Mouse (Mus musculus): ENCODE data around the gene Sox4. TPM values are rescaled to one million over a fixed set of nuclear protein-coding genes. Genes with fewer than 3 reads are reported as not detected.
A peak's percentile ranks its signal among the peaks of the same experiment; 100 is the strongest.

The Sox4 gene
- total RNA-seq, 2 experiments from 2014 or later: 54.7 to 70.7 TPM

DNA sequence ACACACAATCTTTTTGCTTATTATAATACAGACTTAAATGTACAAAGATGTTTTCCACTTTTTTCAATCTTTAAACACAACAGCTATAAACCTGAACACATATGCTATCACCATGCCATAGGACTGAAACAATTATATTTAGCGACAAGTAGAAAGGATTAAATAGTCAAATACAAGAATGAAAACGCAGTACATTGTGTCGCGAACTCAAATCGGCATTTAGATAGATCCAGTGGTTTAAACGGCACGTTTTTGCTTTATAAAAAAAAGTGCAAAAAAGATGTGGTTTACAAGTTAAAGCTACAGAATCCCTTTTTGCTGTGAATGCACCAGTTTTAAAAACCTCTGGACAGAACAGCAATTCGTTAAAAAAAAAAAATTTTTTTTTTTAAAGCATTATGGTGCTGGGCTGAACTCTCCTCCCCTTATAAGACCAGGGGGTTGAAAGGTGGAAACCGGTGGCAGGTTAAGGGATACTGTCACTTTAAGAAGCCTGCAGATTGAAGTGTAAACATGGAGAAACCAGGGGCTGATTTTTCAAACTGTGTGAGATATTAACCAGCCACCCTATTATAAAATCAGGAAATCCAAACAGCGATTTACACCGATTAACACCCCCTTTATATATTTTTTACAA lies 4.1 kb downstream of the Sox4 start:
- no peak for DNase-seq (ENCODE audit: extremely low spot score in 1 of 2, low spot score in 2 of 2)
- intact Hi-C loops (cut with DNase I): loop anchor here (5.0 kb wide), 1 partner anchor 62 kb away; no protein-coding TSS in a partner anchor

DNA sequence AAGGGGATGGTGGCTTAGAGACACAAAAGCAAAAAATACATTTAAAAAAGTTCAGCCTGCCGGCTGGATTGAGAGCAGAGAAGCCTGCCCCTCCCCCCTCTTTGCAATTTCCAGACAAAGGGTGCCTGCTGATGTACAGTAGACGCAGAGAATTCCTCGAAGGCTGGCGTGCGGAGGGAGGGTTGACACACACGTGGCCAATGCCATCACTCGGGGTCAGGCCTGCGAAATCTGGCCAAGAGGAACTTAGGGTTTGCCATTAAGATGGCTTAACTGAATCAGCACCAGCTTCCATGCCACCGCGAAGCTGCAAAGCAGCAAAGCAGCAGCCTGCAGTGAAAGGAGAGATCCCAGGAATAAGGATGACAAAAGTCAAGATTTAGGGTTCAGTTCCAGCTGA lies 5.0 kb downstream of the Sox4 start:
- intact Hi-C loops (cut with DNase I): loop anchor here (5.0 kb wide), 1 partner anchor 61 kb away; no protein-coding TSS in a partner anchor
- DNase-seq (ENCODE audit: extremely low spot score in 1 of 2, low spot score in 2 of 2): peak in 1 of 2 experiments; percentile 67

DNA sequence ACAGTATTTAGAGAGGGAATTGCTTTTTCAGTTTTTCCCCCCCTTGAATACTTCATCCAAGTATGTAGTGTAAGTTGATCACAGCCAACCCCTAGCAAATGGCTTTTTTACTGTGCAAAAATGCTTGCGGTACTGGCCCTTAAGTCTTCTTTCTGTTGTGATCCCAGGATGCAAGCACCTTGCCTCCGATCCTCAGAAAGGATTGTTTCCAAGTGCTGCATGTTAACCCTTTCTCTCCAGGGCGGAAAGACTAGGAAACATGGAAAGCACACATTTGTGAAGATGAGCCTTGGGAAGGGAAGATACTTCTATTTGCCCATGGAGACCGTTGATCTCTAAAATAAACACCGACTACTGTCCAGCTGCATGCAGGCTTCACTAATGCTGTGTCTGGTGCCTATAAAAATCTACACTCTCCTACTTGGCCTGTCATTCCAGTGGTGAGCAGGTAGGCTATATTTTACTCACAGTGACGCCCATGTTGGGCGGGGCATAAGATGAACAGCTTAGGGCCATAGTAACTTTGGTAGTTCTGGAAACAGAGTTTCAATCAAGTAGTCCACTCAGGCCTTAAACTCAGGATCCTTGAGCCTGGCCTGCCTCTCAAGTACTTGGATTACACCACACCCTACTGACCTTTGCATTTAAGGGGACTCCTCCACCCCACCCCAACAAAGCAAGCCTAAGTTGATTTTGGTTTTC lies 5.6 kb downstream of the Sox4 start:
- DNase-seq (ENCODE audit: extremely low spot score in 1 of 2, low spot score in 2 of 2): no peak
- intact Hi-C loops (cut with DNase I): loop anchor here (5.0 kb wide), 1 partner anchor 61 kb away; no protein-coding TSS in a partner anchor

DNA sequence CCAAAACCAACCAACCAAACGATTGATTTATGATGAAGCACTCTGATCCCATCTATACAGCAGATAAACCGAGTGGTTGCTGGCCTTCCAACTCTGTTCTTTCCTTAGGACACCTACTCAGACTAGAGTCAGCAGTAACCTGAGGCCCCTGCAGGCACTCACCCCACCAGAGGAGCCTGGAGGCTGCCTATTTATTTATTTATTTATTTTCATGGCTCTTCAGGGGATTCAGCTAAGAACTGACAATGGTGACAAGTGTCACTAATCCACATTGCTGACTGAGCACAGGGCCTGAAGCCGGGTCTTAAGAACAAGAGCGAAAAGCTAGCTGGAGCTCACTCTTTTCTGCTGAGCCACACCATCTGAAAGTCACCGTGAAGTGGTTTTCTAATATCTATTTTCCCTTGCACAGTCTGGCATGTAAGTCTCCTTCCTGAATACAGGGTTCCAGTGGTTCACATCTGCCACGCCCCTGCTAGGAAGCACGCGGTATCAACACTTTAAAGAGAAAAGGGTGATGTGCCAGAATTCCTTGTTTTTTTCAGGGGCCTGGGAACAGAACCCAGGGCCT lies 6.9 kb downstream of the Sox4 start:
- intact Hi-C loops (cut with DNase I): loop anchor here (5.0 kb wide), 1 partner anchor 59 kb away; no protein-coding TSS in a partner anchor
- no peak for DNase-seq (ENCODE audit: extremely low spot score in 1 of 2, low spot score in 2 of 2)

DNA sequence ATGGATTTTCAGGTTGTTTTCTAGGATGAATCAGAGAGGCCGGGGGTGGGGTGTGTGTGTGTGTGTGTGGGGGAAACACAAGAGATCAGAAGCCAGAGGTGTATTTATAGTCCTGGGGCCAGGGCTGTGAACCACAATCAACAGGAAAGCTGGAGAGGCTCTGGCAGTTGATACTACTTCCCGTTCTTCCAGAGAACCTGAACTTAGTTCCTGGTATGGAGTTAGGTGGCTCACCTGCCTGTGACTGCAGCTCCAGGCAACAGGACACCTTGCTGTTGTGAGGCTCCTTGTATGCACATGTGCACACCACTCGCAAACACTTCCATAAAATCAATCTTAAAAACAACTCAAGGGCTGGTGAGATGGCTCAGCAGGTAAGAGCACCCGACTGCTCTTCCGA lies 7.8 kb downstream of the Sox4 start:
- intact Hi-C loops (cut with DNase I): loop anchor here (5.0 kb wide), 1 partner anchor 58 kb away; no protein-coding TSS in a partner anchor

DNA sequence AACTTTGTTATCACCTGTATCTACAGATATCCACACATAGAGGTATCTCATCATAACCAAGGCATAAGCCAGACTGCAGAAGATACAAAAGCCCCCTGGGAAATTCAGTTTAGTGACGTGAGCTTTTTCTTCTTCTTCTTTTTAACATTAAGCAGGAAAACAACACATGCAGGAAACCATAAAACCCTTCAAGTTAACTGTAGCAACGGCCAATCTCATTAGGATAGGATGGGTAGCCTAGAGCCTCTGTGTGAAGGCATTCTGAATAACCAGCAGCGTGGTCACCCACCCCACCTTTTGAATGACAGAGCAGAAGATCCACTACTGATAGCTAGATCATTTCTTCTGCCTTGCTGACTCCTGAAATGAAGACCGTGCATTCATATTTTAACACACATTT lies 10.6 kb downstream of the Sox4 start:
- intact Hi-C loops (cut with DNase I): no loop called here
- no peak for DNase-seq (ENCODE audit: extremely low spot score in 1 of 2, low spot score in 2 of 2)

More for the DNA sequence above, 7.8 kb downstream of the Sox4 start:
- no peak for DNase-seq (ENCODE audit: extremely low spot score in 1 of 2, low spot score in 2 of 2)

DNA sequence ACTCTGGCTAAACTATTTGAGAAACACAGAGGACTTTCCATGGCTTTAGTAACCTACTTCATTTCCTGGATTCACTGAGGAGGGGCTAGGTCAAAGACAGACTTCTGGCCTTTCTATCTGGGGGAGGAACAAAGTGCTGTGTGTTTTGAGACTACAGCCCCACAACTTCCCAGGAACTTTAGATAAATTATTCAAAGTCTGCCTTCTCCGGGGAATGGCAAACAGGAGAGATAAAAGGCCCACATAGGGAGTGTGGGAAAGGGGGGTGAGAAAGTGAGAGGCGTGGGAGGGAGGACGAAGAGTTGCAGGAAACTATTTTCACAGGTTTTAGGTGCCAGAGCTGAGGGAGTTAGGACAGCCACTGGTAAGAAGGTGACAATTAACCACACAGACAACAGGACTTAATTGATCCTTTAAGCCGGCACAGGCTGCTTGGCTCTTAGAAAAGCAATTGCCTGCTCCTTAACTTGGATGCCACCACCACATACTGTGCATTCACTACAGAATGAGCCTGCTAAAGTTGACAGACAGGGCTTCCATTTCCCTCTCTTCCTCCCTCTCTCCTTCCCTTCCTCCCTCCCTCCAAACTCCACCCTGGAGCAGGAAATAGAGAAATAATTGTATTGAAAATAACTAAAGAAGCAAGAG lies 11.4 kb downstream of the Sox4 start:
- DNase-seq (ENCODE audit: extremely low spot score in 1 of 2, low spot score in 2 of 2): no peak
- intact Hi-C loops (cut with DNase I): no loop called here

DNA sequence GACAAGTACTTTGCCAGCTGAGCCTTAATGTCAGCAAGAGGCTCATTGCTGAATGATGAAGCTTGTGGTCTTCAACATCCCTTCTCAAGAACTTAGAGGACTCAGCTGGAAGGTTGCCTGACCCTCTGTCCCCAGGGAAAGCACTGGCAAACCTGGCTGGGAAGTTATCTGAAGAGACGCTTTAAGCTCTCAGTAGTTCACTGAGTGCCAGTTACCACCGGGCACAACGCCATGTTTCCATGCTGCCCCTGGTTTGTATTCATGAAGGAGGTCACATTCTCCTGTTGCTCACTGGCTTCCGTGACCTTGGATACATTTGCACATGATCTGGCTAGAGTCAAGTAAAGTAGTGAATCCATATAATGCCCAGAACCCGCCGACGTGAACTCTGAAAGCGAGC lies 20.1 kb downstream of the Sox4 start:
- intact Hi-C loops (cut with DNase I): no loop called here
- no peak for DNase-seq (ENCODE audit: extremely low spot score in 1 of 2, low spot score in 2 of 2)

DNA sequence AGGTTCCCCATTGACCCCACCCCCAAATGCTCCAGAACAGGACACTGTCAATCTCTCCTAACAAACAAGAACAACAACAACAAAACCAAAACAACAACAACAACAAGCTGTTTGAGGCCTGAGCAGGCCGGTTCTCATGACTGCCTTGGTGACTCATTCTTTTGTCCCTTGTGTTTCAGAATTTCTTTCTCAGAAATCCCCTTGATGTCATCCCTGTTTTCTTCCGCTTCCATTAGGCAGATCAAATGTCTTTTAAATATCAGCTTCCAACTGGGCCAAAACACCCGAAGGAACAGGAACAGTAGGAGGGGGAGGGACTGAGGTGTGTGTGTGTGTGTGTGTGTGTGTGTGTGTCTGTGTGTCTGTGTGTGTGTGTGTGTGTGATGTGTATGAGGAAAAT lies 21.7 kb downstream of the Sox4 start:
- no peak for DNase-seq (ENCODE audit: extremely low spot score in 1 of 2, low spot score in 2 of 2)
- intact Hi-C loops (cut with DNase I): no loop called here

DNA sequence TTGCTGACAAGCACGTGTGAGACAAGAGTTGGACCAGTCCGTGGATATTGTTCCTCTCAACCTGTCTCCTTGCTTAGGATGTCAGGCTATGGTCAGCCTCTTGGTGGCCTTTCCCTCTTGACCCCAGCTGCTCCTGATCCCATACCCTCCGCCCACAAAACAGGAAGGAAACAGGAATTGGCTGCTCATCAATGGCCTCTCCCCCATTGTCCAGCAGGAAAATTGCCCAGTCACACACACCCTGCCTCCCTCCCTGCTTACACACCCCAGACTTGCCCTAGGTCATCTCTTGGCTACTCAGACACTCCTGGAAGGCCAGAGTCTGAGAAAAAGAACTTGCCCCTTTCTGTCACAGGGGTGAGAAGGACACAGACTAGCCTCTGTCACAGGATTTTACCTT lies 22.2 kb downstream of the Sox4 start:
- intact Hi-C loops (cut with DNase I): no loop called here
- DNase-seq (ENCODE audit: extremely low spot score in 1 of 2, low spot score in 2 of 2): no peak

DNA sequence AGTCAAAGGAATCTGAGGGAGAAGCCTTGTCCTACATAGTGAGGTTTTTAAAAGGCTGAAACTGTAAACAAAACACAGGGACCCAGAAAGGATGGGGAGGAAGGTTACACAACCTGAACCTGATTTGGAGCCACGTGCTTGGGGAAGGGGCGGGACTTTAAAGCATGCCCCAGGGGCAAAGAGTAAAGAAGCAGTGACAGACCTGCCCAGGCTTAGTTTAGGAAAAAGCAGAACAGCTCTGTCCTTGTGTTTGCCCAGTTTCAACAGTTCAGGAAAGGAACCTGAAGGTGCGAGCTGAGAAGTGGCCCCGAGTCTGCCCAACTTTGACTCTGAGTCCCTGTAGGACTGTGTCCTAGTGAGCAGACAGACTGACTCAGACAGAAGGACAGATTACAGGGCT lies 23.1 kb downstream of the Sox4 start:
- DNase-seq (ENCODE audit: extremely low spot score in 1 of 2, low spot score in 2 of 2): no peak
- intact Hi-C loops (cut with DNase I): no loop called here

DNA sequence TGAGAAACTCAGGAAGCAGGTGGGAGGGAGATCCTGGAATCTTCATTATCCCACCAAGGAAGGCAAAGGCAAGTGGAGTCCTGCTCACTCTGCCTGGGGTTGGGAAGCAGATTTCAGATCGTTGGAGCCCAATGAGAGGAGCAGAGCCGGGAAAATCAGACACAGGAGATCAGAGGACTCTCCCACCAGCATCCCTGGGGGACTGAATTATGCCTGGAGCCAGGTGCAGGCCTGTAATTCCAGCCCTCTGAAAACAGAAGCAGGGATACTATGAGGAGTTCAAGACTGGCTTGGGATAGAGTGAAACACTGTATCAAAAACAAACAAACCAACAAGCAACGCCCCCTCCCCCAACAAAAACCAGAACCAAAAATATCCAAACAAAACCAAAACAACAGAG lies 23.6 kb downstream of the Sox4 start:
- no peak for DNase-seq (ENCODE audit: extremely low spot score in 1 of 2, low spot score in 2 of 2)
- intact Hi-C loops (cut with DNase I): no loop called here

DNA sequence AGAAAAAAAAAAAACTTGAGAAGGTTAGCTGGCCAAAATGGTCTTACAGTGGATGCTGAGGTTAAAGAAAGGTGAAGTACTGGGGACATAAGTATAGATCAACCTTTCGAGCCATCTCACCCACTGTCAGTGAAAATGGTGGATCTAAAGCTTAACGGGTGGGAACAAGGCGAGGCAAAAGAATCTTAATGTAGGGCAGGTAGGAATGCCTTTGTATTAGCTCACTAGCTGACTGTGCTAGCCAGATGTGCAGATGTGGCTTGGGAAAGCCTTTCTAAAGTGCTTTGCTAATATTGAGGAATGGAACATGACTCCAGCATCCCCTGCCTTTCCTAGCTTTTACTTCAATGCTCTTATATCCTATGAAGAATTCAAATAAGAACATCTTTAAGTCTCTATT lies 30.4 kb downstream of the Sox4 start:
- intact Hi-C loops (cut with DNase I): no loop called here
- no peak for DNase-seq (ENCODE audit: extremely low spot score in 1 of 2, low spot score in 2 of 2)

DNA sequence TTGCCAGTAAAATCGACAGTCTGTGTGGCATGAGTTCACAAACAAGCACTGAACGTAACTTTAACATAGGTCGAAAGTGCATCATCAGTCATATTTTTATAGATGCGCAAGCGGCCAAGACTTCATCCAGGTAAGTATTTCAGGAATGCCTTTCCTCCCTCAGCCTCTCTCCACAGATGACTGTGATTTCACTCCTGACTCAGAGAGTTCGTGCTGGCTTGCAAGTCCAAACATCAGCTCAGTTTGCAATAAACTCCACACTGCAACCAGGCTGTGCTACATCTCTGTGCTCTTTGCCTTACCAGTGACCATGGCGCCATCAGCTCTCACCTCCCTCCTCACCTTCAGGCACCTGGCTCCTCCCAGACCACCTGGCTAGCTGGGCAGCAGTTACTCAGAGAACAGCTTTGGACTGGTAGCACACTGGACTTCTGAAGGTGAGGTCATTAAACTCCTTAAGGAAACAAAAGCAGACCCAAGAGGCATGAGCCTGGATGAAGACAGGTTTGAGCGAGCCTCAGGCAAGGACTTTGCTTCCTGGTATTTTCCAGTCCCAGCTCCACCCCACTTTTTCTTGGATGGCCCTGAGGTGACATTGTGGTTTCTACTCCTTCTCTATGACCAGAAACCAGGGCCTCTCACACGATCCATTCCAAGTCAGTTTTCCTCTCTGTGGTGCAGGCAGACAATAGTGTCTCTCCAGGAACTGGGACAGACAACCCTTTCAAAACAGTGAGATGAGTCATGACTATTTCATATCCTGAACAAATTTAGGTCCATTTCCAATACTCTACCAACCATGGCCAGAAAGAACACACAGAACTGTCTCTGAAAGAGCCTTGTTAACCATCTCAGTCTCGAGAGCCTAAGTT lies 35.9 kb downstream of the Sox4 start:
- no peak for DNase-seq (ENCODE audit: extremely low spot score in 1 of 2, low spot score in 2 of 2)
- intact Hi-C loops (cut with DNase I): no loop called here

DNA sequence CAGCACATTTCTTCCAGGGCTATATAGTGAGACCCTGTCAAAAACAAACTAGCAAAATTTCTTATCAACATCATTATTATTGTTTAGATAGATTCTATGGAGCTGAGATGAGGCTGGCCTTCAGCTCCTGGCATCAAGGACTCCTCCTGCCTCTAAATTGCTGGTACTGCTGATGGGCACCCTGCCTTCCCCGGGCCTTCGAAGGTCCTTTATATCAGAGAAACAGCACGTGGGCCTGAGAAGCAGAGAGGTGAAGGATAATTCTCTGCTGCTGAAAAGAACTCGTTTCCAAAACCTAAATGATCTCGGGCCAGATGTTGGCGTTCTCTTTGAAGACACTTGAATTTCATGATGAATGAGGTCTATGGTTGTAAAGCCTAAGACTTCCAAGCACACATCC lies 39.9 kb downstream of the Sox4 start:
- intact Hi-C loops (cut with DNase I): no loop called here
- DNase-seq (ENCODE audit: extremely low spot score in 1 of 2, low spot score in 2 of 2): no peak

DNA sequence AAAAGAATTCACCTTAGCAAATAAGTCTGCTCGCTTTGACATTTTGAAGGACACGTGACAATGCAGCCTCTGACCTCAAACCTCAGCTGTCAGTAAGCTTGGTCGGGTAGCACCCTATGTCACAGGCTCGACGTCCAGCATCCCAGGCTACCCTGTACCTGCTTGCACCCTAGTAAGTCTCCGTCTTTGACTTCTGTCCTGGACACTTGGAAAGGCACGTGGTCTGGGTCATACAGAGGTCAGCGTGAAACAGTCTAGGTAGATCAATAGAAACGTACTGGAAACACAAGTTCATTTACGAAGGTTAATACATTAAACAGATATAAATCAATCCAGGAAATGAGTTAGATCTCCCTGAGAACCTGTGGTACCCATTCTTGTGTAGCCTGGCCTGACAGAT lies 46.5 kb downstream of the Sox4 start:
- no peak for DNase-seq (ENCODE audit: extremely low spot score in 1 of 2, low spot score in 2 of 2)
- intact Hi-C loops (cut with DNase I): no loop called here

Measured in left cerebral cortex, postnatal 10 days (tissue).